Mouse (Mus musculus) cerebellum, adult 2 months (tissue): ENCODE results near the gene Pigw. TPM values are rescaled to one million over a fixed set of nuclear protein-coding genes. Genes with fewer than 3 reads are reported as not detected.

ENCODE experiments used
- DNase-seq, 2 experiments: peaks; one replicate each; pipeline ENCODE4 v3.0.0; 2021
- H3K27ac ChIP-seq: fragments of 200-500 bp; 2 replicates; pipeline ENCODE4 v1.5.1; 2012; ENCODE audit warnings: low read length, control low read depth, inconsistent platforms; ENCODE audit not compliant: insufficient read depth
- H3K27me3 ChIP-seq: fragments of 200-500 bp; 2 replicates; pipeline ENCODE4 v1.6.1; 2012; ENCODE audit warnings: inconsistent platforms, mild to moderate bottlenecking, low read length, moderate library complexity; ENCODE audit not compliant: control insufficient read depth, insufficient read depth
- H3K4me1 ChIP-seq: fragments of 200-500 bp; 2 replicates; pipeline ENCODE4 v1.6.1; 2011; ENCODE audit warnings: low read length; ENCODE audit not compliant: control insufficient read depth, insufficient read depth
- H3K4me3 ChIP-seq: fragments of 200-500 bp; replicated peaks from 2 replicates; pipeline ENCODE3; 2011; ENCODE audit warnings: mild to moderate bottlenecking, low read depth, low read length, control low read depth; ENCODE audit not compliant: insufficient read depth
- CTCF ChIP-seq: fragments of 200-500 bp; IDR thresholded peaks from 2 replicates; pipeline ENCODE4 v1.5.1; 2011; ENCODE audit warnings: low read depth, mild to moderate bottlenecking, control low read depth, low read length, moderate library complexity, borderline replicate concordance; ENCODE audit not compliant: insufficient read depth
- POLR2A ChIP-seq: fragments of 200-500 bp; IDR thresholded peaks from 2 replicates; pipeline ENCODE4 v1.6.1; 2011; ENCODE audit warnings: low read length, control low read depth, borderline replicate concordance; ENCODE audit not compliant: insufficient read depth
- WGBS: fragments of 180-500 bp; shearing (Covaris S2); methylation state at CpG from one replicate; pipeline ENCODE4 v1.1.7; 2018; 5-methylcytosine and 5-hydroxymethylcytosine counted together
- polyA plus RNA-seq: library from polyadenylated mRNA; depleted of rRNA; stranded (reverse); fragments of >200 nt; gene quantifications from 2 replicates; pipeline ENCODE4 v1.2.3, GENCODE M21; 2012

Pigw gene
- polyA plus RNA-seq, 1 experiment, result 2.9 TPM

GRCm38 (mm10) chr11:84914673-84915072 is 34.6 kb upstream of the Pigw start:
- no peak for DNase-seq
- Histone ChIP-seq H3K4me1 (no peaks in the 10 kb centered on the region; the same call in 1 of the 2 replicates), H3K27me3 (no peaks in the 10 kb centered on the region), H3K27ac (no peak overlapping the region), H3K4me3 (no peak overlapping the region)
- 82% methylated on average over 5 of the region's 5 CpGs for WGBS
- TF ChIP-seq CTCF (no peak), POLR2A (no peak)

GRCm38 (mm10) chr11:84910411-84910810 is 30.3 kb upstream of the Pigw start:
- TF ChIP-seq POLR2A (no peak), CTCF (no peak)
- no peak for DNase-seq
- Histone ChIP-seq H3K27me3 (no peaks in the 10 kb centered on the region), H3K27ac (no peak overlapping the region), H3K4me1 (no peaks in the 10 kb centered on the region), H3K4me3 (no peak overlapping the region)
- 7% methylated on average over 4 of the region's 4 CpGs for WGBS

GRCm38 (mm10) chr11:84908480-84908879 is 28.4 kb upstream of the Pigw start:
- Histone ChIP-seq H3K27ac (no peak overlapping the region), H3K4me3 (no peak overlapping the region), H3K4me1 (no peaks in the 10 kb centered on the region), H3K27me3 (no peaks in the 10 kb centered on the region)
- 90% methylated on average over 6 of the region's 6 CpGs for WGBS
- TF ChIP-seq CTCF (no peak), POLR2A (no peak)
- DNase-seq, result no peak

DNA sequence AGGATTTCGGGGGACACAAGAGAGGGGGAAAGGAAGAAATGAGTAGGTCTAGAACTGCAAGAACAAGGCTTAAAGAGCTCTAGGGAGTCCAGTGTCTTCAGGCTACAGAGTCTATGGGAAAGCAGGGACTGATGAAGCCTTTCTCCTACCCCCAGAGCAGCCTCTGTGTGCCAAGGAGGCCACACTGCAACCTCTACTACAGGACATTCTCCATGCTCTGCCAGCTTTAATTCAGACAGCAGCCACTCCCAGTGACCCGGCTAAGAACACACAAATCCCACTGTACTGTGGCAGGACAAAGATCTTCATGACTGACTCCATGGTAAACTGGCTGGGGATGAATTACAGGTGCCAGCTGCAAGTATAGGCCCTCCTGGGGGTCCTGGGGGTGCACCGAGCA is 27.0 kb upstream of the Pigw start:
- no peaks in the 10 kb centered on the region for H3K27me3 ChIP-seq
- no peak overlapping the region for H3K4me3 ChIP-seq
- no peak for TF ChIP-seq CTCF
- TF ChIP-seq POLR2A, result no peak
- DNase-seq, result no peak
- H3K4me1 ChIP-seq, result no peaks in the 10 kb centered on the region
- WGBS, result 75% methylated on average over 3 of the region's 3 CpGs
- no peak overlapping the region for H3K27ac ChIP-seq

GRCm38 (mm10) chr11:84904597-84905144 is 24.6 kb upstream of the Pigw start:
- Histone ChIP-seq H3K27me3 (no peaks in the 10 kb centered on the region), H3K4me1 (no peaks in the 10 kb centered on the region), H3K4me3 (no peak overlapping the region), H3K27ac (no peak overlapping the region)
- DNase-seq, result no peak
- TF ChIP-seq CTCF (no peak), POLR2A (no peak)
- WGBS, result 75% methylated on average over 9 of the region's 9 CpGs

DNA sequence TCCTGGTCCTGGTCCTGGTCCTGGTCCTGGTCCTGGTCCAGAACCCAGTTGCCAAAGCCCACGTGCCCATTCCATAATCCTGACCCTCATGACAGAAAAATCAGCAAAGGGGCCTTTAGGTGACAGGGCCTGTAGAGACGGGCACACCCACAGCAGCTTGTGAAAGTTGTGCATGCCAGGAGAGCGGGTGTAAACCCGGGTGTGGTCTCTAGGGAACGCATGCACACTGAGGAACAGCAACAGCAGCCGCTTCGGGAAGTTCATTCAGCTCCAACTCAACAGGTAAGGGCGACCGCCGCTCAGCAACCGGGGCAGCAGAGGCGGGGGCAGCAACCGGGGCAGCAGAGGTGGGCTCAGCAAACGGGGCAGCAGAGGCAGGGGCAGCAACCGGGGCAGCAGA is 13.0 kb upstream of the Pigw start:
- no peaks in the 10 kb centered on the region for H3K4me1 ChIP-seq
- 84% methylated on average over 15 of the region's 15 CpGs for WGBS
- no peak overlapping the region for H3K27ac ChIP-seq
- H3K27me3 ChIP-seq, result no peaks in the 10 kb centered on the region
- no peak overlapping the region for H3K4me3 ChIP-seq
- TF ChIP-seq CTCF, result no peak
- TF ChIP-seq POLR2A, result no peak
- DNase-seq, result no peak

DNA sequence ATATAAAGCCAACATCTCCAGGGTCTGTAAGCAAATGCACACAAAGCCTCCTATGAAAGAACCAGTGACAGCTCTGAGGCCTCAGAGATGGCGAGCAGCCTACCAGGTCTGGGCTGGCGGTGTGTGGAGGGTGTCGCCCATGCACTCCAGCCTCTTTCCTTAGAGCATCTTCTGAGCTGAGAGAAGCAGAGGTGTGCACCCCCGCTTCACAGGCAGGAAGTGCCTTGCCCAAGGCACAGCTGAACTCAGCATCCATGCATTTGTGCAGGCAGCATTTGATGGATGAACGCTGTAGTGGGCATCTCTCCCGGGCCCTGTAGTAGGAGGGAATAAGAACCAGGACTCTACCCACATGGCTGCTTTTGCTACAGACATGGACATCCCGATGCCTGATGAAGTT is 11.6 kb upstream of the Pigw start:
- H3K4me3 ChIP-seq, result no peak overlapping the region
- no peaks in the 10 kb centered on the region for H3K4me1 ChIP-seq
- 95% methylated on average over 7 of the region's 7 CpGs for WGBS
- no peak for TF ChIP-seq POLR2A
- TF ChIP-seq CTCF, result no peak
- H3K27ac ChIP-seq, result no peak overlapping the region
- DNase-seq, result no peak
- H3K27me3 ChIP-seq, result no peaks in the 10 kb centered on the region

- no peak for DNase-seq
- H3K4me1 ChIP-seq, result no peaks in the 10 kb centered on the region
- H3K27me3 ChIP-seq, result no peaks in the 10 kb centered on the region
- TF ChIP-seq CTCF, result no peak
- TF ChIP-seq POLR2A, result no peak
- 97% methylated on average over 2 of the region's 2 CpGs for WGBS
- H3K4me3 ChIP-seq, result no peak overlapping the region
- H3K27ac ChIP-seq, result no peak overlapping the region
Observed at GRCm38 (mm10) chr11:84889492-84889891, 9.4 kb upstream of the Pigw start.

- DNase-seq, result no peak
- H3K27me3 ChIP-seq, result no peaks in the 10 kb centered on the region
- no peak overlapping the region for H3K4me3 ChIP-seq
- TF ChIP-seq CTCF, result no peak
- TF ChIP-seq POLR2A, result no peak
- no peaks in the 10 kb centered on the region for H3K4me1 ChIP-seq
- no peak overlapping the region for H3K27ac ChIP-seq
- WGBS, result 97% methylated on average over 8 of the region's 8 CpGs
Observed at GRCm38 (mm10) chr11:84888025-84888424, 7.9 kb upstream of the Pigw start.
